Mouse (Mus musculus): ENCODE measurements at regions not wholly inside any gene's neighbourhood (a gene's known extent, or its start where the extent isn't known, plus 50 kb on each side); places are given as distances from the start of the nearest gene placed in this dataset.

GRCm38 (mm10) chr4:55696428-55696827, 164.2 kb upstream of the Klf4 start:
- no peak for TF ChIP-seq CTCF (conservative IDR thresholded peaks at IDR 0.05; ENCODE audit: low read length)
- TF ChIP-seq NANOG (IDR thresholded peaks at IDR 0.05; ENCODE audit: borderline replicate concordance, low read length) = no peak

All from E14TG2a.4 (cell line).